ENCODE assay signal across 10 mouse cellular contexts in genomic region chr10:42951078-42952045, GRCm38 (mm10).
A peak's percentile ranks its signal among the peaks of the same experiment; 100 is the strongest.
DNase-seq lines count a peak whose midpoint lies in the region; ATAC-seq and TF ChIP-seq lines count a peak whose summit lies in the region.
"Had no signal": no experiment of that assay in that cellular context is flagged by ENCODE, and none has a peak within 500 bp of the region (broad histone marks: within the 10 kb centered on the region; RNA-seq: fewer than 3 reads in every experiment).

No protein-coding gene starts in this region.

- no peak overlapping the region for H3K4me2 ChIP-seq in midbrain, postnatal 0 days (ENCODE audit: low read depth, low read length, poor library complexity, severe bottlenecking)
- peak overlapping the region; percentile 42 for H3K4me2 ChIP-seq in limb, embryonic 13.5 days (replicated peaks)
- H3K4me2 ChIP-seq in stomach, embryonic 16.5 days (ENCODE audit: low read depth, low read length): no peak overlapping the region

- peak; percentile 39 for DNase-seq in embryo, embryonic 11 days
- DNase-seq in embryo, embryonic 10 days (ENCODE audit: low spot score): no peak
- DNase-seq in midbrain, embryonic 10.5 days (ENCODE audit: low spot score): no peak
- no peak for DNase-seq in midbrain, postnatal 0 days (ENCODE audit: low spot score)
- DNase-seq in thymus, postnatal 25 days: no peak
- no peak for DNase-seq in layer of hippocampus, postnatal 10 days (ENCODE audit: low spot score in 2 of 2)
- DNase-seq: cerebellum, adult 8-10 months; liver, embryonic 13.5 days had no signal

- peak overlapping the region; percentile 19 for H3K27ac ChIP-seq in midbrain, embryonic 10.5 days (replicated peaks)
- H3K27ac ChIP-seq in midbrain, postnatal 0 days (ENCODE audit: low read depth, low read length): no peak overlapping the region
- H3K27ac ChIP-seq in limb, embryonic 13.5 days: peak overlapping the region; percentile 2; the same call in 1 of the 2 replicates
- no peak overlapping the region for H3K27ac ChIP-seq in stomach, embryonic 16.5 days (ENCODE audit: low read length)
- H3K27ac ChIP-seq: liver, embryonic 13.5 days had no signal

- H3K4me1 ChIP-seq in midbrain, embryonic 10.5 days: peaks cover 29% of the 10 kb centered on the region
- no peaks in the 10 kb centered on the region for H3K4me1 ChIP-seq in midbrain, postnatal 0 days (ENCODE audit: insufficient read depth, low read length)
- H3K4me1 ChIP-seq in limb, embryonic 13.5 days: peaks cover 31% of the 10 kb centered on the region
- H3K4me1 ChIP-seq in stomach, embryonic 16.5 days (ENCODE audit: control insufficient read depth, insufficient read depth, low read length): peaks cover 12% of the 10 kb centered on the region; the same call in 1 of the 2 replicates

- H3K4me3 ChIP-seq in midbrain, embryonic 10.5 days: no peak overlapping the region
- H3K4me3 ChIP-seq in midbrain, postnatal 0 days (ENCODE audit: low read depth, low read length): no peak overlapping the region
- no peak overlapping the region for H3K4me3 ChIP-seq in limb, embryonic 13.5 days
- no peak overlapping the region for H3K4me3 ChIP-seq in stomach, embryonic 16.5 days (replicated peaks; ENCODE audit: low read length)
- H3K4me3 ChIP-seq: liver, embryonic 13.5 days had no signal

- no peak overlapping the region for H3K9ac ChIP-seq in midbrain, postnatal 0 days (replicated peaks; ENCODE audit: low read length, poor library complexity, severe bottlenecking)
- no peak overlapping the region for H3K9ac ChIP-seq in limb, embryonic 13.5 days
- H3K9ac ChIP-seq in stomach, embryonic 16.5 days (ENCODE audit: low read length): no peak overlapping the region
- H3K9ac ChIP-seq: liver, embryonic 13.5 days had no signal

- WGBS in midbrain, embryonic 10.5 days: 84% methylated on average over 20 of the region's 20 CpGs
- 61% methylated on average over 20 of the region's 20 CpGs for WGBS in midbrain, postnatal 0 days
- 36% methylated on average over 20 of the region's 20 CpGs for WGBS in limb, embryonic 13.5 days
- WGBS in stomach, embryonic 16.5 days: 34% methylated on average over 20 of the region's 20 CpGs

- no peak for TF ChIP-seq CTCF in midbrain, postnatal 0 days (IDR thresholded peaks at IDR 0.05)

- no peaks in the 10 kb centered on the region for H3K36me3 ChIP-seq in midbrain, embryonic 10.5 days
- no peaks in the 10 kb centered on the region for H3K36me3 ChIP-seq in midbrain, postnatal 0 days (ENCODE audit: insufficient read depth, low read length)
- H3K36me3 ChIP-seq in limb, embryonic 13.5 days: no peaks in the 10 kb centered on the region
- no peaks in the 10 kb centered on the region for H3K36me3 ChIP-seq in stomach, embryonic 16.5 days (ENCODE audit: control insufficient read depth, insufficient read depth, low read length)
- H3K36me3 ChIP-seq: liver, embryonic 13.5 days had no signal

- H3K9me3 ChIP-seq in midbrain, embryonic 10.5 days (replicated peaks): no peaks in the 10 kb centered on the region
- no peaks in the 10 kb centered on the region for H3K9me3 ChIP-seq in midbrain, postnatal 0 days (ENCODE audit: low read length)
- H3K9me3 ChIP-seq in limb, embryonic 13.5 days: no peaks in the 10 kb centered on the region
- no peaks in the 10 kb centered on the region for H3K9me3 ChIP-seq in stomach, embryonic 16.5 days (replicated peaks; ENCODE audit: control insufficient read depth, low read length)
- H3K9me3 ChIP-seq: liver, embryonic 13.5 days had no signal

- ATAC-seq in midbrain, postnatal 0 days (ENCODE audit: low FRiP score): no peak
- peak; percentile 48 for ATAC-seq in limb, embryonic 13.5 days (ENCODE audit: low FRiP score, low read depth)
- ATAC-seq in stomach, embryonic 16.5 days (ENCODE audit: insufficient read depth, low FRiP score): peak; percentile 25; the same call in 1 of the 2 replicates

- H3K27me3 ChIP-seq in midbrain, embryonic 10.5 days (ENCODE audit: low read depth, poor library complexity, severe bottlenecking): peaks cover 15% of the 10 kb centered on the region
- no peaks in the 10 kb centered on the region for H3K27me3 ChIP-seq in midbrain, postnatal 0 days (ENCODE audit: insufficient read depth, low read length)
- H3K27me3 ChIP-seq in limb, embryonic 13.5 days: peaks cover 9% of the 10 kb centered on the region; the same call in 1 of the 2 replicates
- no peaks in the 10 kb centered on the region for H3K27me3 ChIP-seq in stomach, embryonic 16.5 days (ENCODE audit: control insufficient read depth, insufficient read depth, low read length)

Comparison
In these comparisons a context has a peak if more than half of its experiments do, and no peak if none do; other contexts are left out.
1. H3K27ac ChIP-seq: peak in midbrain, embryonic 10.5 days (single experiment) and limb, embryonic 13.5 days (single experiment); none in midbrain, postnatal 0 days (single experiment) and stomach, embryonic 16.5 days (single experiment).